Mouse (Mus musculus) heart, postnatal 0 days (tissue): ENCODE measurements around the gene Fancd2. TPM values are rescaled to one million over a fixed set of nuclear protein-coding genes. Genes with fewer than 3 reads are reported as not detected.
A peak's percentile ranks its signal among the peaks of the same experiment; 100 is the strongest.

ENCODE experiments used
- ATAC-seq: fragments of 200-750 bp; cut with Nextera tagmentation; 2 replicates; pipeline ENCODE4 v1.8.0; 2017; ENCODE audit warnings: low read depth, moderate number of reproducible peaks, moderate library complexity; ENCODE audit not compliant: insufficient read depth
- DNase-seq: peaks from one replicate; pipeline ENCODE4 v3.0.0-alpha.2; 2016; ENCODE audit warnings: low spot score
- H3K27ac ChIP-seq: fragments of 300-500 bp; sonication (generic); 2 replicates; pipeline ENCODE4 v1.5.1; 2014; ENCODE audit warnings: low read depth, mild to moderate bottlenecking
- H3K27me3 ChIP-seq: fragments of 300-500 bp; sonication (generic); 2 replicates; pipeline ENCODE4 v1.6.1; 2014; ENCODE audit warnings: low read length, mixed read lengths; ENCODE audit not compliant: control insufficient read depth, insufficient read depth
- H3K36me3 ChIP-seq: fragments of 300-500 bp; sonication (generic); replicated peaks from 2 replicates; pipeline ENCODE4 v1.6.1; 2014; ENCODE audit warnings: low read length, mixed read lengths; ENCODE audit not compliant: control insufficient read depth, insufficient read depth
- H3K4me1 ChIP-seq: fragments of 300-500 bp; sonication (generic); 2 replicates; pipeline ENCODE4 v1.6.1; 2014; ENCODE audit warnings: antibody characterized with exemption; ENCODE audit not compliant: control insufficient read depth, insufficient read depth
- H3K4me2 ChIP-seq: fragments of 300-500 bp; sonication (generic); 2 replicates; pipeline ENCODE4 v1.6.1; 2014; ENCODE audit warnings: low read depth, mild to moderate bottlenecking, low read length, moderate library complexity
- H3K4me3 ChIP-seq: fragments of 300-500 bp; sonication (generic); 2 replicates; pipeline ENCODE4 v1.5.1; 2014; ENCODE audit warnings: low read depth, low read length
- H3K9ac ChIP-seq: fragments of 300-500 bp; sonication (generic); replicated peaks from 2 replicates; pipeline ENCODE4 v1.6.1; 2014; ENCODE audit warnings: low read depth, low read length, mixed read lengths
- H3K9me3 ChIP-seq: fragments of 300-500 bp; sonication (generic); replicated peaks from 2 replicates; pipeline ENCODE4 v1.6.1; 2016; ENCODE audit warnings: low read length; ENCODE audit not compliant: control insufficient read depth
- CTCF ChIP-seq: IDR thresholded peaks from 2 replicates; pipeline ENCODE4 v1.5.1; 2016; ENCODE audit warnings: antibody characterized with exemption, control low read depth, low read depth
- EP300 ChIP-seq: IDR thresholded peaks from 2 replicates; pipeline ENCODE4 v1.6.1; 2016; ENCODE audit warnings: antibody characterized with exemption, low read depth
- WGBS: fragments of 180-500 bp; shearing (Covaris S2); extraction: QIAGEN DNeasy Blood & Tissue Kit; methylation state at CpG from one replicate; pipeline ENCODE4 v1.1.7; 2014; 5-methylcytosine and 5-hydroxymethylcytosine counted together
- polyA plus RNA-seq: library from polyadenylated mRNA; unstranded; fragments of >200 nt; fragmentation: Nextera tagmentation; extraction: Ambion mirVana; gene quantifications from 2 replicates; pipeline ENCODE4 v1.2.1, GENCODE M21; 2015
- total RNA-seq: library from RNA; depleted of rRNA; stranded (reverse); fragments of >200 nt; gene quantifications from 2 replicates; pipeline ENCODE4 v1.2.3, GENCODE M21; 2014; ENCODE audit warnings: low replicate concordance

Fancd2 gene
- total and polyA plus RNA-seq, 2 experiments from 2014 or later = 1.9 to 9.0 TPM

GRCm38 (mm10) chr6:113564557-113564956 is 33.1 kb downstream of the Fancd2 start:
- H3K27me3 ChIP-seq = no peaks in the 10 kb centered on the region
- H3K9ac ChIP-seq = no peak overlapping the region
- H3K4me2 ChIP-seq = no peak overlapping the region
- TF ChIP-seq CTCF (no peak), EP300 (no peak)
- DNase-seq (peak; percentile 8), ATAC-seq (no peak)
- no peak overlapping the region for H3K4me3 ChIP-seq
- no peaks in the 10 kb centered on the region for H3K4me1 ChIP-seq
- peaks cover 30% of the 10 kb centered on the region; the same call in 1 of the 2 replicates for H3K36me3 ChIP-seq
- no peak overlapping the region for H3K27ac ChIP-seq
- no peaks in the 10 kb centered on the region for H3K9me3 ChIP-seq
- 65% methylated on average over 1 of the region's 1 CpGs for WGBS

- Histone ChIP-seq H3K36me3 (peaks cover 21% of the 10 kb centered on the region; the same call in 1 of the 2 replicates), H3K4me1 (no peaks in the 10 kb centered on the region), H3K9me3 (no peaks in the 10 kb centered on the region), H3K27me3 (no peaks in the 10 kb centered on the region), H3K4me3 (no peak overlapping the region), H3K27ac (no peak overlapping the region), H3K4me2 (no peak overlapping the region), H3K9ac (no peak overlapping the region)
- ATAC-seq (no peak), DNase-seq (no peak)
- 97% methylated on average over 6 of the region's 6 CpGs for WGBS
- TF ChIP-seq EP300 = no peak
- no peak for TF ChIP-seq CTCF
Measured at GRCm38 (mm10) chr6:113576044-113576443, 44.6 kb downstream of the Fancd2 start.

GRCm38 (mm10) chr6:113579306-113579705 is 47.8 kb downstream of the Fancd2 start:
- ATAC-seq (no peak), DNase-seq (no peak)
- Histone ChIP-seq H3K27ac (no peak overlapping the region), H3K9ac (no peak overlapping the region), H3K4me1 (no peaks in the 10 kb centered on the region), H3K9me3 (no peaks in the 10 kb centered on the region), H3K4me2 (no peak overlapping the region), H3K36me3 (peaks cover 20% of the 10 kb centered on the region; the same call in 1 of the 2 replicates), H3K4me3 (no peak overlapping the region), H3K27me3 (no peaks in the 10 kb centered on the region)
- TF ChIP-seq EP300 (no peak), CTCF (no peak)
- WGBS = 93% methylated on average over 3 of the region's 3 CpGs

GRCm38 (mm10) chr6:113583023-113583422 is 51.5 kb downstream of the Fancd2 start:
- H3K36me3 ChIP-seq = 0 out of 2 replicates have a peak, but pooled peaks cover 7% of the 10 kb centered on the region
- WGBS = 81% methylated on average over 4 of the region's 4 CpGs
- H3K27ac ChIP-seq = no peak overlapping the region
- H3K27me3 ChIP-seq = no peaks in the 10 kb centered on the region
- H3K9me3 ChIP-seq = no peaks in the 10 kb centered on the region
- no peak for DNase-seq
- H3K4me1 ChIP-seq = no peaks in the 10 kb centered on the region
- H3K4me3 ChIP-seq = no peak overlapping the region
- ATAC-seq = no peak
- no peak overlapping the region for H3K9ac ChIP-seq
- no peak for TF ChIP-seq CTCF
- no peak for TF ChIP-seq EP300
- H3K4me2 ChIP-seq = no peak overlapping the region

GRCm38 (mm10) chr6:113585065-113585464 is 53.6 kb downstream of the Fancd2 start:
- Histone ChIP-seq H3K4me3 (no peak overlapping the region), H3K4me2 (no peak overlapping the region), H3K9me3 (no peaks in the 10 kb centered on the region), H3K4me1 (no peaks in the 10 kb centered on the region), H3K9ac (no peak overlapping the region), H3K36me3 (0 out of 2 replicates have a peak, but pooled peaks cover 6% of the 10 kb centered on the region), H3K27ac (no peak overlapping the region), H3K27me3 (no peaks in the 10 kb centered on the region)
- ATAC-seq = no peak
- TF ChIP-seq EP300 = no peak
- no peak for TF ChIP-seq CTCF
- no peak for DNase-seq
- 89% methylated on average over 5 of the region's 5 CpGs for WGBS
